Comparison of ENCODE assay signal across 20 mouse cellular contexts in genomic region chr12:27408440-27408839, GRCm38 (mm10).
DNase-seq lines count a peak whose midpoint lies in the region; ATAC-seq and TF ChIP-seq lines count a peak whose summit lies in the region.
"Had no signal": no experiment of that assay in that cellular context is flagged by ENCODE, and none has a peak within 500 bp of the region (broad histone marks: within the 10 kb centered on the region; RNA-seq: fewer than 3 reads in every experiment).

No protein-coding gene starts in this region.

- ATAC-seq in cerebellum, adult (ENCODE audit: insufficient number of reproducible peaks, low FRiP score, low TSS enrichment) = no peak
- ATAC-seq in hindbrain, embryonic 16.5 days = peak; percentile 70
- ATAC-seq in hindbrain, embryonic 11.5 days (ENCODE audit: low FRiP score) = no peak
- ATAC-seq in midbrain, postnatal 0 days (ENCODE audit: low FRiP score) = no peak
- no peak for ATAC-seq in midbrain, embryonic 11.5 days (ENCODE audit: low FRiP score)
- ATAC-seq in neural tube, embryonic 13.5 days (ENCODE audit: low read depth) = 0 out of 2 replicates have a peak, but pooled peaks have one; percentile 50
- ATAC-seq: intestine, embryonic 16.5 days had no signal

- no peak overlapping the region for H3K4me2 ChIP-seq in hindbrain, embryonic 16.5 days (ENCODE audit: low read length)
- no peak overlapping the region for H3K4me2 ChIP-seq in hindbrain, embryonic 11.5 days (replicated peaks; ENCODE audit: low read depth, low read length)
- H3K4me2 ChIP-seq in midbrain, postnatal 0 days (ENCODE audit: low read depth, low read length, poor library complexity, severe bottlenecking) = no peak overlapping the region
- H3K4me2 ChIP-seq in midbrain, embryonic 11.5 days = no peak overlapping the region
- H3K4me2 ChIP-seq in neural tube, embryonic 13.5 days = no peak overlapping the region
- H3K4me2 ChIP-seq: embryonic facial prominence, embryonic 13.5 days; heart, embryonic 13.5 days; liver, embryonic 11.5 days had no signal

- no peak overlapping the region for H3K27ac ChIP-seq in hindbrain, embryonic 16.5 days (ENCODE audit: low read depth, low read length)
- H3K27ac ChIP-seq in hindbrain, embryonic 11.5 days (ENCODE audit: low read depth, low read length) = no peak overlapping the region
- no peak overlapping the region for H3K27ac ChIP-seq in midbrain, postnatal 0 days (ENCODE audit: low read depth, low read length)
- H3K27ac ChIP-seq in midbrain, embryonic 11.5 days (ENCODE audit: low read depth, low read length) = no peak overlapping the region
- H3K27ac ChIP-seq in neural tube, embryonic 13.5 days (replicated peaks) = no peak overlapping the region
- H3K27ac ChIP-seq: embryonic facial prominence, embryonic 13.5 days; heart, embryonic 13.5 days had no signal

- no peaks in the 10 kb centered on the region for H3K4me1 ChIP-seq in hindbrain, embryonic 16.5 days (ENCODE audit: control insufficient read depth, insufficient read depth, low read depth, low read length)
- no peaks in the 10 kb centered on the region for H3K4me1 ChIP-seq in hindbrain, embryonic 11.5 days (replicated peaks; ENCODE audit: control insufficient read depth, insufficient read depth, low read length)
- H3K4me1 ChIP-seq in midbrain, postnatal 0 days (ENCODE audit: insufficient read depth, low read length) = no peaks in the 10 kb centered on the region
- no peaks in the 10 kb centered on the region for H3K4me1 ChIP-seq in midbrain, embryonic 11.5 days (ENCODE audit: control insufficient read depth, insufficient read depth, low read length)
- no peaks in the 10 kb centered on the region for H3K4me1 ChIP-seq in neural tube, embryonic 13.5 days (replicated peaks)
- H3K4me1 ChIP-seq: embryonic facial prominence, embryonic 13.5 days had no signal

- H3K9ac ChIP-seq in hindbrain, embryonic 16.5 days (ENCODE audit: low read depth, low read length) = no peak overlapping the region
- no peak overlapping the region for H3K9ac ChIP-seq in hindbrain, embryonic 11.5 days (ENCODE audit: low read depth, low read length)
- no peak overlapping the region for H3K9ac ChIP-seq in midbrain, postnatal 0 days (replicated peaks; ENCODE audit: low read length, poor library complexity, severe bottlenecking)
- no peak overlapping the region for H3K9ac ChIP-seq in midbrain, embryonic 11.5 days (ENCODE audit: low read length)
- H3K9ac ChIP-seq in neural tube, embryonic 13.5 days = no peak overlapping the region
- H3K9ac ChIP-seq: embryonic facial prominence, embryonic 13.5 days; heart, embryonic 13.5 days had no signal

- 53% methylated on average over 4 of the region's 4 CpGs for WGBS in hindbrain, embryonic 16.5 days
- WGBS in hindbrain, embryonic 11.5 days = 77% methylated on average over 4 of the region's 4 CpGs
- WGBS in midbrain, postnatal 0 days = 68% methylated on average over 4 of the region's 4 CpGs
- 71% methylated on average over 4 of the region's 4 CpGs for WGBS in midbrain, embryonic 11.5 days
- 60% methylated on average over 4 of the region's 4 CpGs for WGBS in neural tube, embryonic 13.5 days

- peak; percentile 47 to 62 for DNase-seq in cerebellum, postnatal 14 days
- no peak for DNase-seq in hindbrain, embryonic 11.5 days (ENCODE audit: low spot score)
- DNase-seq in midbrain, postnatal 0 days (ENCODE audit: low spot score) = peak; percentile 24
- no peak for DNase-seq in midbrain, embryonic 11.5 days (ENCODE audit: low spot score, missing footprints)
- DNase-seq in adrenal gland, postnatal 25 days = no peak
- DNase-seq: adrenal gland, adult 2 months; heart, adult 11 months; heart, postnatal 36 days; layer of hippocampus, postnatal 36 days; lung, adult 2 months; lung, postnatal 36 days; thymus, adult 18-20 months had no signal

- no peaks in the 10 kb centered on the region for H3K27me3 ChIP-seq in hindbrain, embryonic 16.5 days (replicated peaks; ENCODE audit: control insufficient read depth, insufficient read depth, low read length)
- H3K27me3 ChIP-seq in hindbrain, embryonic 11.5 days (ENCODE audit: control insufficient read depth, insufficient read depth, low read length) = no peaks in the 10 kb centered on the region
- no peaks in the 10 kb centered on the region for H3K27me3 ChIP-seq in midbrain, postnatal 0 days (ENCODE audit: insufficient read depth, low read length)
- H3K27me3 ChIP-seq in midbrain, embryonic 11.5 days (ENCODE audit: control insufficient read depth, insufficient read depth, low read length) = no peaks in the 10 kb centered on the region
- no peaks in the 10 kb centered on the region for H3K27me3 ChIP-seq in neural tube, embryonic 13.5 days
- H3K27me3 ChIP-seq: CH12.LX; embryonic facial prominence, embryonic 13.5 days; heart, embryonic 13.5 days had no signal

- no peak overlapping the region for H3K4me3 ChIP-seq in hindbrain, embryonic 16.5 days (ENCODE audit: low read length)
- H3K4me3 ChIP-seq in hindbrain, embryonic 11.5 days (ENCODE audit: low read depth, low read length) = no peak overlapping the region
- no peak overlapping the region for H3K4me3 ChIP-seq in midbrain, postnatal 0 days (ENCODE audit: low read depth, low read length)
- H3K4me3 ChIP-seq in midbrain, embryonic 11.5 days (ENCODE audit: low read depth, low read length) = no peak overlapping the region
- H3K4me3 ChIP-seq in neural tube, embryonic 13.5 days = no peak overlapping the region
- H3K4me3 ChIP-seq: embryonic facial prominence, embryonic 13.5 days; heart, embryonic 13.5 days had no signal

- H3K36me3 ChIP-seq in hindbrain, embryonic 16.5 days (ENCODE audit: control insufficient read depth, insufficient read depth, low read length) = no peaks in the 10 kb centered on the region
- H3K36me3 ChIP-seq in hindbrain, embryonic 11.5 days (ENCODE audit: control insufficient read depth, insufficient read depth, low read length) = no peaks in the 10 kb centered on the region
- no peaks in the 10 kb centered on the region for H3K36me3 ChIP-seq in midbrain, postnatal 0 days (ENCODE audit: insufficient read depth, low read length)
- no peaks in the 10 kb centered on the region for H3K36me3 ChIP-seq in midbrain, embryonic 11.5 days (ENCODE audit: control insufficient read depth, insufficient read depth, low read length)
- H3K36me3 ChIP-seq in neural tube, embryonic 13.5 days = no peaks in the 10 kb centered on the region
- H3K36me3 ChIP-seq: embryonic facial prominence, embryonic 13.5 days; heart, embryonic 13.5 days had no signal

- no peak for TF ChIP-seq CTCF in midbrain, postnatal 0 days (IDR thresholded peaks at IDR 0.05)

- H3K9me3 ChIP-seq in hindbrain, embryonic 16.5 days (ENCODE audit: control insufficient read depth, low read length) = no peaks in the 10 kb centered on the region
- H3K9me3 ChIP-seq in hindbrain, embryonic 11.5 days (ENCODE audit: control insufficient read depth, low read length) = no peaks in the 10 kb centered on the region
- no peaks in the 10 kb centered on the region for H3K9me3 ChIP-seq in midbrain, postnatal 0 days (ENCODE audit: low read length)
- no peaks in the 10 kb centered on the region for H3K9me3 ChIP-seq in midbrain, embryonic 11.5 days (ENCODE audit: control insufficient read depth, low read length)
- no peaks in the 10 kb centered on the region for H3K9me3 ChIP-seq in neural tube, embryonic 13.5 days
- H3K9me3 ChIP-seq: embryonic facial prominence, embryonic 13.5 days; heart, embryonic 13.5 days had no signal

Comparison
In these comparisons a context has a peak if more than half of its experiments do, and no peak if none do; other contexts are left out.
1. DNase-seq: peak in cerebellum, postnatal 14 days (2 of 2) and midbrain, postnatal 0 days (single experiment); none in hindbrain, embryonic 11.5 days (single experiment), midbrain, embryonic 11.5 days (single experiment) and adrenal gland, postnatal 25 days (single experiment).
2. ATAC-seq: peak in hindbrain, embryonic 16.5 days (single experiment) and neural tube, embryonic 13.5 days (single experiment); none in cerebellum, adult (single experiment), hindbrain, embryonic 11.5 days (single experiment), midbrain, postnatal 0 days (single experiment) and midbrain, embryonic 11.5 days (single experiment).